Comparison of ENCODE assay signal across 24 mouse cellular contexts in genomic region chr10:107951596-107951995, GRCm38 (mm10). TPM values are rescaled to one million over a fixed set of nuclear protein-coding genes. Genes with fewer than 3 reads are reported as not detected.
"Had no signal": no experiment of that assay in that cellular context is flagged by ENCODE, and none has a peak within 500 bp of the region (broad histone marks: within the 10 kb centered on the region; RNA-seq: fewer than 3 reads in every experiment).

No protein-coding gene starts in this region.

- H3K36me3 ChIP-seq: limb, embryonic 10.5 days; limb, embryonic 13.5 days; lung, embryonic 15.5 days; midbrain, embryonic 10.5 days; neural tube, embryonic 12.5 days; neural tube, embryonic 15.5 days had no signal

- H3K4me3 ChIP-seq: limb, embryonic 10.5 days; limb, embryonic 13.5 days; lung, embryonic 15.5 days; megakaryocyte, embryonic 14.5 days; midbrain, embryonic 10.5 days; neural tube, embryonic 12.5 days; neural tube, embryonic 15.5 days had no signal

- DNase-seq: kidney, adult 18-20 months; kidney, adult 9 months; kidney, postnatal 14 days; kidney, postnatal 4 days; layer of hippocampus, adult 9-11 months; lung, adult 18-20 months; lung, postnatal 10 days; lung, postnatal 36 days; midbrain, embryonic 14.5 days; right cerebral cortex, adult 18-20 months; right cerebral cortex, postnatal 14 days; right cerebral cortex, postnatal 4 days; thymus, adult 2 months; thymus, postnatal 14 days; thymus, postnatal 4 days had no signal

- H3K4me2 ChIP-seq: limb, embryonic 13.5 days; lung, embryonic 15.5 days; neural tube, embryonic 12.5 days; neural tube, embryonic 15.5 days had no signal

- H3K4me1 ChIP-seq: limb, embryonic 10.5 days; limb, embryonic 13.5 days; lung, embryonic 15.5 days; midbrain, embryonic 10.5 days; neural tube, embryonic 12.5 days; neural tube, embryonic 15.5 days had no signal

- H3K9me3 ChIP-seq: limb, embryonic 10.5 days; limb, embryonic 13.5 days; lung, embryonic 15.5 days; megakaryocyte, embryonic 14.5 days; midbrain, embryonic 10.5 days; neural tube, embryonic 12.5 days; neural tube, embryonic 15.5 days had no signal

- H3K27me3 ChIP-seq: limb, embryonic 13.5 days; lung, embryonic 15.5 days; megakaryocyte, embryonic 14.5 days; neural tube, embryonic 12.5 days; neural tube, embryonic 15.5 days had no signal

- H3K27ac ChIP-seq: limb, embryonic 10.5 days; limb, embryonic 13.5 days; lung, embryonic 15.5 days; midbrain, embryonic 10.5 days; neural tube, embryonic 12.5 days; neural tube, embryonic 15.5 days; stomach, postnatal 0 days had no signal

- H3K9ac ChIP-seq: limb, embryonic 13.5 days; lung, embryonic 15.5 days; neural tube, embryonic 12.5 days; neural tube, embryonic 15.5 days had no signal

RNA-seq across cellular contexts. Expression of gene Otogl, which starts 39.7 kb away (rescaled TPM):
- total RNA-seq: liver, adult 2 months had no signal
- polyA plus RNA-seq: limb, embryonic 10.5 days; liver, adult 2 months; midbrain, embryonic 10.5 days had no signal
